Mouse (Mus musculus): ENCODE results near the gene Ccdc155. TPM values are rescaled to one million over a fixed set of nuclear protein-coding genes. Genes with fewer than 3 reads are reported as not detected.
A peak's percentile ranks its signal among the peaks of the same experiment; 100 is the strongest.

Ccdc155 gene
- polyA plus RNA-seq, 1 experiment = 4.1 TPM

- WGBS = 90% methylated on average over 8 of the region's 8 CpGs
- TF ChIP-seq CTCF (IDR thresholded peaks at IDR 0.05; ENCODE audit: insufficient read depth, low read length) (no peak), POLR2A (IDR thresholded peaks at IDR 0.05; ENCODE audit: borderline replicate concordance, extremely low read depth, low read depth, low read length) (no peak)
- no peak overlapping the region for H3K4me3 ChIP-seq (replicated peaks; ENCODE audit: extremely low read depth, low read depth, low read length)
- no peak for DNase-seq
- H3K4me1 ChIP-seq (ENCODE audit: control insufficient read depth, insufficient read depth, low read length) = peaks cover 5% of the 10 kb centered on the region; the same call in 1 of the 2 replicates
Measured at GRCm38 (mm10) chr7:45229046-45229445, 24.4 kb upstream of the Ccdc155 start.

- Histone ChIP-seq H3K4me1 (ENCODE audit: control insufficient read depth, insufficient read depth, low read length) (peaks cover under 1% of the 10 kb centered on the region; the same call in 1 of the 2 replicates), H3K4me3 (replicated peaks; ENCODE audit: extremely low read depth, low read depth, low read length) (no peak overlapping the region)
- no peak for DNase-seq
- 93% methylated on average over 18 of the region's 18 CpGs for WGBS
- no peak for TF ChIP-seq POLR2A (IDR thresholded peaks at IDR 0.05; ENCODE audit: borderline replicate concordance, extremely low read depth, low read depth, low read length)
- TF ChIP-seq CTCF (IDR thresholded peaks at IDR 0.05; ENCODE audit: insufficient read depth, low read length) = no peak
Measured at GRCm38 (mm10) chr7:45228548-45228947, 23.9 kb upstream of the Ccdc155 start.

GRCm38 (mm10) chr7:45226421-45226820 is 21.7 kb upstream of the Ccdc155 start:
- no peak for DNase-seq
- TF ChIP-seq POLR2A (IDR thresholded peaks at IDR 0.05; ENCODE audit: borderline replicate concordance, extremely low read depth, low read depth, low read length) (no peak), CTCF (IDR thresholded peaks at IDR 0.05; ENCODE audit: insufficient read depth, low read length) (no peak)
- H3K4me3 ChIP-seq (replicated peaks; ENCODE audit: extremely low read depth, low read depth, low read length) = no peak overlapping the region
- H3K4me1 ChIP-seq (ENCODE audit: control insufficient read depth, insufficient read depth, low read length) = no peaks in the 10 kb centered on the region
- 99% methylated on average over 5 of the region's 5 CpGs for WGBS

GRCm38 (mm10) chr7:45224826-45225225 is 20.1 kb upstream of the Ccdc155 start:
- Histone ChIP-seq H3K4me3 (replicated peaks; ENCODE audit: extremely low read depth, low read depth, low read length) (no peak overlapping the region), H3K4me1 (ENCODE audit: control insufficient read depth, insufficient read depth, low read length) (0 out of 2 replicates have a peak, but pooled peaks cover 2% of the 10 kb centered on the region)
- TF ChIP-seq CTCF (IDR thresholded peaks at IDR 0.05; ENCODE audit: insufficient read depth, low read length) (no peak), POLR2A (IDR thresholded peaks at IDR 0.05; ENCODE audit: borderline replicate concordance, extremely low read depth, low read depth, low read length) (no peak)
- DNase-seq = no peak
- WGBS = 90% methylated on average over 7 of the region's 7 CpGs

- no peak for DNase-seq
- 82% methylated on average over 2 of the region's 2 CpGs for WGBS
- Histone ChIP-seq H3K4me3 (replicated peaks; ENCODE audit: extremely low read depth, low read depth, low read length) (no peak overlapping the region), H3K4me1 (ENCODE audit: control insufficient read depth, insufficient read depth, low read length) (0 out of 2 replicates have a peak, but pooled peaks cover 2% of the 10 kb centered on the region)
- no peak for TF ChIP-seq POLR2A (IDR thresholded peaks at IDR 0.05; ENCODE audit: borderline replicate concordance, extremely low read depth, low read depth, low read length)
- TF ChIP-seq CTCF (IDR thresholded peaks at IDR 0.05; ENCODE audit: insufficient read depth, low read length) = no peak
Measured at GRCm38 (mm10) chr7:45221680-45222079, 17.0 kb upstream of the Ccdc155 start.

GRCm38 (mm10) chr7:45216442-45217183 is 11.9 kb upstream of the Ccdc155 start:
- DNase-seq = peak; percentile 39

GRCm38 (mm10) chr7:45215673-45216441 is 11.2 kb upstream of the Ccdc155 start, which contains the start of gene Tead2:
Gene Tead2 (plus strand): TSS chr7:45215753.
- peak; percentile 33 for DNase-seq
- Histone ChIP-seq H3K4me1 (ENCODE audit: control insufficient read depth, insufficient read depth, low read length) (peaks cover 6% of the 10 kb centered on the region; the same call in 1 of the 2 replicates), H3K4me3 (replicated peaks; ENCODE audit: extremely low read depth, low read depth, low read length) (peak within 1 kb of the TSS; percentile 83)
- TF ChIP-seq POLR2A (IDR thresholded peaks at IDR 0.05; ENCODE audit: borderline replicate concordance, extremely low read depth, low read depth, low read length) = peak; percentile 23; the same call in 1 of the 2 replicates
- TF ChIP-seq CTCF (IDR thresholded peaks at IDR 0.05; ENCODE audit: insufficient read depth, low read length) = no peak
- WGBS = 2% methylated on average over 52 of the region's 55 CpGs

More at GRCm38 (mm10) chr7:45216442-45217183, 11.9 kb upstream of the Ccdc155 start:
- H3K4me3 ChIP-seq (replicated peaks; ENCODE audit: extremely low read depth, low read depth, low read length) = peak overlapping the region; percentile 83
- TF ChIP-seq POLR2A (IDR thresholded peaks at IDR 0.05; ENCODE audit: borderline replicate concordance, extremely low read depth, low read depth, low read length) (no peak), CTCF (IDR thresholded peaks at IDR 0.05; ENCODE audit: insufficient read depth, low read length) (no peak)
- 6% methylated on average over 13 of the region's 13 CpGs for WGBS
- H3K4me1 ChIP-seq (ENCODE audit: control insufficient read depth, insufficient read depth, low read length) = peaks cover 6% of the 10 kb centered on the region; the same call in 1 of the 2 replicates

- Histone ChIP-seq H3K4me3 (replicated peaks; ENCODE audit: extremely low read depth, low read depth, low read length) (no peak overlapping the region), H3K4me1 (ENCODE audit: control insufficient read depth, insufficient read depth, low read length) (peaks cover 4% of the 10 kb centered on the region; the same call in 1 of the 2 replicates)
- TF ChIP-seq CTCF (IDR thresholded peaks at IDR 0.05; ENCODE audit: insufficient read depth, low read length) = no peak
- TF ChIP-seq POLR2A (IDR thresholded peaks at IDR 0.05; ENCODE audit: borderline replicate concordance, extremely low read depth, low read depth, low read length) = no peak
- WGBS = 87% methylated on average over 5 of the region's 5 CpGs
- no peak for DNase-seq
Measured at GRCm38 (mm10) chr7:45213708-45214107, 9.0 kb upstream of the Ccdc155 start.

GRCm38 (mm10) chr7:45212356-45212755 is 7.7 kb upstream of the Ccdc155 start:
- WGBS = 59% methylated on average over 7 of the region's 7 CpGs
- DNase-seq = no peak
- TF ChIP-seq CTCF (IDR thresholded peaks at IDR 0.05; ENCODE audit: insufficient read depth, low read length) (no peak), POLR2A (IDR thresholded peaks at IDR 0.05; ENCODE audit: borderline replicate concordance, extremely low read depth, low read depth, low read length) (no peak)
- Histone ChIP-seq H3K4me1 (ENCODE audit: control insufficient read depth, insufficient read depth, low read length) (peaks cover 4% of the 10 kb centered on the region; the same call in 1 of the 2 replicates), H3K4me3 (replicated peaks; ENCODE audit: extremely low read depth, low read depth, low read length) (no peak overlapping the region)
